Mouse (Mus musculus) kidney, adult 2 months (tissue): ENCODE results near the gene Cd3g.

Experiments
- CTCF ChIP-seq: fragments of 200-500 bp; conservative IDR thresholded peaks from 2 replicates; pipeline ENCODE4 v1.5.1; 2011; ENCODE audit warnings: low read depth, mild to moderate bottlenecking, control low read depth, low read length, moderate library complexity, mixed read lengths; ENCODE audit not compliant: insufficient read depth, insufficient read length
- POLR2A ChIP-seq: fragments of 200-500 bp; IDR thresholded peaks from one replicate; pipeline ENCODE4 v1.6.1; 2011; ENCODE audit warnings: low read depth, low read length, control low read depth

- no peak for TF ChIP-seq POLR2A
- TF ChIP-seq CTCF, result no peak
Observed at GRCm38 (mm10) chr9:44998138-44998537, 17.9 kb upstream of the Cd3g start.
